Mouse (Mus musculus) cerebellum, postnatal 25 days (tissue): ENCODE measurements at regions not wholly inside any gene's neighbourhood (a gene's known extent, or its start where the extent isn't known, plus 50 kb on each side); places are given as distances from the start of the nearest gene placed in this dataset.

Source experiments
- DNase-seq, 2 experiments: peaks; one replicate each; pipeline ENCODE4 v3.0.0; 2021; ENCODE audit warnings: mixed read lengths in 2 of 2

DNA sequence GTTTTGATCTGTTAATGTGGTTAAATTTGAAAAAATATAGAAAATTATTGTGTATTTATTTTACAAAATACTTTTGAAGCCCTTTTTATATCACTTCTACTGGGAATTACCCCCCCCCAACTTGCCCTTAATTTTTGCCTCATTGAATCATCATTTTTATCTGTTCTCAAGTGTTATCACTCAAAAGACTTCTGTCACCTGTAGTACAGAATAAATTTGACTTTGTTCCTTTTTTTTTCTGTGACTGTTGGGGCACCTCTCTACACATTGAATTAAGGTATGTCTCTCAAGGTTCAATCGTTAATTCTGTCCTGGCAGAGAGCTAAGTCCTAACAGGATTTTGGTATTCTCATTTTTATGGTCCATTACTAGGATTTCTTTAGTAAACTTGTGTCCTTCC lies 1123.0 kb upstream of the Cited2 start:
- no peak for DNase-seq

DNA sequence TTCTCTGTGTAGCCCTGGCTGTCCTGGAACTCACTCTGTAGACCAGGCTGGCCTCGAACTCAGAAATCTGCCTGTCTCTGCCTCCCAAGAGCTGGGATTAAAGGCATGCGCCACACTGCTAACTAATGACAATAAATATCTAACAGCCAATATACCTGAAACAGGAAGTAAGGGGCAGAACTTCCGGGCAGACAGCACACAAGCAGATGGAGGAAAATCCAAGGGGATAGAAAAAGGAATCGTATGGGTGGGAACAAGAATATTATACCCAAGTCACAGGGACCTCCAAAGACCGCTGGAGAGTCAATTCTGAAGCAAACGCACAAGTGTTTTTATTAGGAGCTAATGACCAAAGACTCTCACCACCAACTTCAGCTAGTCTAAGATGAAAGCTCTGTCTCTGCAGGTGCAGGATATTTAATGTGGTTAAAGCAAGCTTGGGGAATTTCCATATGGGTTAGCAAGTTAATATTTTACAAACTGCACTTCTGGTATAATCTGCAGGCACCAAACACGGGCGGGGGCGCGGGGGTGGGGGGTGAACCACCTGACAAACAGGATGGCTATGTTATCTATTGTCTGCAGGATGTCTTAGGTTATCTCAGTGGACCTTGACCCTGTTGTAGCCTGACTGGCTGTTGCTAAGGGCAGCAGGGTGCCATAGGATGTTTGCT lies 1122.3 kb upstream of the Cited2 start:
- no peak for DNase-seq

DNA sequence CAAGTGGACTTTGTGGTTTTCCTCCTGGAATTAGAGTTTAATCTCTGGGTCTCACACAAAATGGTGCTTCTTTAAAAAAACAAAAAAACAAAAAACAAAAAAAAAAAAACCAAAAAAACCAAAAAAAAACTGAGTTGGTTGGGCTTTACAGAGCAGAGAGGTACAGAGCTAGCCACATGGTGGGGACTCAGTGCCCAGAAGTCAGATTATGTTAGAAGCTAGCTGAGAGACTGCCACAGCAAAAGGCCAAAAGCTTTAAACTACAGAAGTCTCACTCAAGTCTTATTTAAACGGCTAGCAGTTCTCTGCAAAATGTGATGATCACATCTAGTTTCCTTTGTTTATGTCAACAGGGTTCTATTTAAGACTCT lies 1121.8 kb upstream of the Cited2 start:
- DNase-seq, result no peak

DNA sequence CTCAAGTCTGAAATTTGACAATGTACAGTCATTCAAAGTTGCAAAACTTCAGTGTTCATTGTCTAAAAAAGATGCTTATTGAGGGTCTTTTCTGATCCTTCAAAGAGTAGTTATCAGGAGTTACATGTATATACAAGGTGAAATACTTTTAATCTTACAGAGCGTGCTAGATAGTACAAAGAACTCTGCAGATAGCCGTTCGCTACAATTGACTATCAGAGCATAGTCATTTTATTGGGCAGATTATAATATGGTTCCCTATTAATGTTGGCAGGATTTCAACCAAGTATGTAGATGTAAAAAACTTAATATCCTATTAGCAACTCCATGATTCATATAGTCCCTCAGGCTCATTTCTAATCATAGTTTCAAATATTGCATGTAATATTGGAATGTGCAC lies 1114.7 kb upstream of the Cited2 start:
- DNase-seq, result no peak

DNA sequence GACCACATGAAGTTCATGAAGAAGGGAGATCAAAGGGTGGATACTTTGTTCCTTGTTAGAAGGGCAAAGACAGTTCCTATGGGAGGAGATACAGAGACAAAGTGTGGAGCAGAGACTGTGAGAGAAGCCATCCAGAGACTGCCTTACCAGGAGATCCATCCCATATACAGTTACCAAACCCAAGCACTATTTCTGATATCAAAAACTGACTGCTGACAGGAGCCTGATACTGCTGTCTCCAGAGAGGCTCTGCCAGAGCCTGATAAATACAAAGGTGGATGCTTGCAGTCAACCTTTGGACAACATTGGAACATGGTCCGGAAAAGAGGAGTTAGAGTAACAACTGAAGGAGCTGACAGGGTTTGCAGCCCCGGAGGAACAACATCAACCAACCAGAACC lies 1104.3 kb upstream of the Cited2 start:
- DNase-seq, result no peak

DNA sequence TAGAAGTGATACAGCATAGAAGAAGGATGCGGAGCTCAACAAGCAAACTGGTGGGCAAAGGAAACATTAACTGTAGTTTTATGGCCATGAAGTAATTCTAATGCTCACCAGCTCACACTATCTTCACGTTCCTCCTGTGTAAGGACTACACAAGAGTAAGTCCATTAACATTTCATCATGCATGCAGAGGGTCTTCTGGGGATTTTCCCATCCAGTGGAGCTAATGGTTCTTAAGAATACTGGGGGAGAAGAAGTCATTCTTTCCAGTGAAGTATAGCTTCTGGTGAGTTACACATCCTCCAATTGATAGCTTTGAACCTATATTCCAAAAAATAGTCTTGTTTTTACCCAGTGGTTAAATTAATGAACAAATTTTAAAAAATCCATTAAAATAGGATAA lies 1103.4 kb upstream of the Cited2 start:
- DNase-seq, result no peak

DNA sequence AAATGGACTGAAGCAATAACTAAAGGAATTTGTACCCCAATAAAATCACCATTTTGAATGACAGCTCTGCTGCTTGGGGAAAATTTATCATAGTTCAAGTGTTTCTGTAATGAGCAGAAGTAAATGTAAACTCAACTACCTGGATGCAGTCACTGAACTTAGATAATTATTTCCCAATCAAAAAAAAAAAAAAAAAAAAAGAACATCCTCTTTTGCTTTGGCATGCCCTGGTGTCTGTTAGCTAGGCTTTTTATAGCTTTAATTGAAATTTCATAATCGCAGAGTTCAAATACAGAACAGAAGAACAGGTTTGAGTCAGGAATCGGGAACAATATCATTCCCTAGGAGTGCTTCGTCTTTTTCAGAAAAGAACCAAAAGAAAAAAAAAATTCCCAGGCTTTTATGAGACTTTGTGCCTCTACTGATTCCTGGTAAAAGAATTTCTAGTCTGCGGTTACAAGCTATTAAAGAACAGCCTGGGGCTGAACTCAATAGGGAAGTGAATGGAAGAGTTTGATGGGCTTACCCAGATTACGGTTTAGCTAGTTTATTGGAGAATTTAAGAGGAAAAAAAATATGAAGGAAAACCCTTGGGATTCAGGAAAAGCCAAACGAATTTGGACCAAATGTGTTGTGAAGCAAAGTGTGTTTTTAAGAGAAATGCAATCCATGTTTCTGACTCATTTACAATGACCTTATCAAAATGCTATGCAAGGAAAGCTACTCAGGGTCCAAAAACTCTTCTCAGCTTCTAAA lies 1102.0 kb upstream of the Cited2 start:
- no peak for DNase-seq

DNA sequence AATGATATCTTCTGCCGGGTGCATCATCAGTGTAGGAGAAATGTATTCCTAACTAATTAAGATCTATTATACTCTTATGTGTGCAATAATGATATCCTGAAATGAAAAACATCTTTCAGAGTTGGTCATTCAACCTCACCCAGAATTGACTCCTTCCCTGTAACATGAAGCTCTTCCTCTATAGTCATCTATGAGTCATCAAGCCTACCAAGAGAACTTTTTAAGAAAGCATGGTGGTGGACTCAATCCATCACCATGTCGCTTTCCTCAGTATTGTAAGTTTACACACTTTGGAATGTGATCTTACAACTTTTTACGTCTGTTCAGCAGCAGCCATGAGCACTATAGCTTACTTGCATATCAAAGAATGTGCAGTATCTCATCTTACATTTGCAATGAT lies 1100.2 kb upstream of the Cited2 start:
- DNase-seq, result no peak

DNA sequence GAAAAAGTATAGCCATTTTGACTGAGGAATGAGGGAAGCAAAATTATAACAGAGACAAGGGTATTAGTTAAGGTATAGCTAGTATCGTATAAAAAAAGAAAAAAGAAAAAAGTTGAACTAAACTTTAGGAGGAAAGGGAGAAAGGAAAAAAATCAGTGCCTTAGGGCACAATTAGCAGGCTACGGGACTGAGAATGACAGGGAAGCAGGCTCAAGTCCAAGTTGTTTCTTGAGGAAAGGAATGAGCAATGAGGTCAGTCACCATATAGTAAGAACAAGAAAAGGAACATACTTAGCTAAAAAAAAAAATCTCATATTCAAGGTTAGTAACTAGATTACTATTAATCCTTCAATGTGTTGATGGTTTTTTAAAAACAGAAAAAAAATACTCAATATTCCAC lies 1089.8 kb upstream of the Cited2 start:
- DNase-seq, result no peak

DNA sequence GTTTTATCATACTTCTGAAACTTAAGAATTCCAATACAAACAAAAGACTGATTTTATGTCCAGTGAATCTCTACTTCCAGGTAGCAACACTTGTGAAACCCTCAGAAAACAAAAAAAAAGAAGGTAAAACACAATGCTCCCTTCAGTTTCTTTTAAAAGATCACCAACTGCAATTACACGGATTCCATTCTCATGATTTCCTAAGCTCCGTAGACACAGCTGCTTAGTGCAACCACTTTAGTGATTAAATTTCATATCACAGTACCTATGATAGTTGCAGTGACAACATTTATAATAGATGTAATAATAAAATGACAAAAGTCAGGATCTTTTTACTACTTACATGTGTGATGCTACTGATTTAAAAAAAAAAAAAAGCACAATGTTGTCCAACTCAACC lies 1087.6 kb upstream of the Cited2 start:
- no peak for DNase-seq

DNA sequence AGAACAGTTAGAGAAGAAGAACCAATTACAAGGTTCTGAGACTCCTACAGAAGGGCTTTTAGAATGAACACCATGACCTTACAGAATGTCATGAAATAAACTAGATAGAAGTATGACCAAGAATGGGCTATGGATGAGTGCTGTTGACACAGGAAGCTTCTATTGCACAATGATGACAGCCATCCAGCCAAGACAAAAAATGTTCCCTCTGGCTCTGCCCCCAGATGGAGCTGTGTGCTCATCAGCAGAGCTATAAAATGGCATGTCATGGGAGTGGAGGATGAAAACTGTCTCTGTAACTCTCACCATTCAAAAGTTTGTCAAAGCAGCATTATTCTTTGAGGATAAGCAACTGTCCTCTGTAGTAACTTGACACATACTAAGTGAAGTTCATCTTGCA lies 1086.0 kb upstream of the Cited2 start:
- DNase-seq, result peak in 1 of 2 experiments; percentile 15

DNA sequence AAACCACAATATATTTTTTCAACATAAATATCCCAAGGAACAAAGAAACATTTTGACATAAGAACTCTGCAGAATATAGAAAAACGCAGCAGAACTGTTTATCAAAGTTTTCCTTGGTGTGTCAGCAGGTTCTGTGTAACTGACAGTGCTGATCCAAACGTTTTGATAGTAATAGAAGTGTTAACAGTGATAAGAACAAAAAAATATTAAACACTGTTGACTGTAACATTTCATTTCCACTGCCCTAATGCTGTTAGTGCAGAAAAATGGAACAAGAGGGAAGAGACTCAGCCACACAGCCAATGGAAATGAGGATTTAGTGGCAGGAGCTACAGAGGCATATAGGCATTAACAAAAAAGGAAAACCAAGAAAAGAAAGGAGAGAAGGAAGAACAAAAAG lies 1084.9 kb upstream of the Cited2 start:
- DNase-seq, result no peak

DNA sequence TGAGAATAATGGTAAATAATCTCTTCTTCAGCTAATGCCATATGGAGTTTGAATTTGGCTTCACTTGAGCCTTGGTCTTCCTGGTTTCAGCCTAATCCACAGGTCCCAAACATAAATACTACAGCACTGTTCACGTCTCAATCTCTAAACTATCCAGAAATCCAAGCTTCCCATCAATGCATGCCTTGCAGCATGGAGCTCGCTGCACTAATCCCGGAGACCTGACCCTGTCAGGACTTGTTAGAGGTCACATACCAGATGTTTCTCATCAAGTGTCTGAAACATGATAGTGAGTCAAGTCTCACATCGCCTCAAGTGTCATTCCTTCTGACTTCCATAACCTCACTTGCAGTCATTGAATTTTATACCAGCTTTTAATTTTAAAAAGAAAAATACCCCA lies 1082.9 kb upstream of the Cited2 start:
- no peak for DNase-seq

DNA sequence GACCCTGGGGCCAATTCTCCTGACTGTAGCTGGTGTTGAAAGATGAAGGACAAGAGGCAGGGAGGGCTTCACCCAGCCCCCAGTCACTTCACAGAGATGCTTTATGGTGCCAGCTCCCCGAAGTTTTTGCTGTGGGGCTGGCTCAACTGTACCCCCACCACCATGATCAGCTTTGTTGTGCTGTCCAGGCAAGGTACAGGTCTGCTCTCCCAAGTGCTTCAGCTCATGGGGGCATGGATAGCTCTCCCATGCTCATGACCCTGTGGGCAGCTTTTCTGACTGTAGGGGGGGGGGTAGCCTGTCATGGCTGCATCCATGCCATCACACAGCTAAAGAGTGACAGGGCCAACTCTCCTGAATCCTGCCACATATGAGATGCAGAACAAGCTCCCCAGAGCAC lies 1072.9 kb upstream of the Cited2 start:
- DNase-seq, result no peak

DNA sequence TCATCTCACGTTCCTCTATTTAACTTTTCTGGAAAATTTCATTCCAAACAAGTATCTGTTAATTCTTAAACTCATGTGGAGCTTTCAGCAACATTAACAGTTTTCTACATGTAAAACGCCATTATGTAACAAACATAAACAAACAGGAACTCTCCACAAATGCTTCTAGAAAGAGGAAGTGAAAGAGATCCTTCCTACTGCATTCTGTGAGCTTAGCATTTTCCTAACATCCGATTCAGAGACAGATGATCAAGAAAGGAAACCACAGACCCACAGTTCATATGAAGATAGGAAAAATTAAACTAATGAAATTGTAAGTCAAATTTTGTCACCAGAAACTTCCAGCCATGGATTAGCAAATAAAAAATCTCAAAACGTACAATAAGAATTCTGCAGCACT lies 1070.6 kb upstream of the Cited2 start:
- no peak for DNase-seq

DNA sequence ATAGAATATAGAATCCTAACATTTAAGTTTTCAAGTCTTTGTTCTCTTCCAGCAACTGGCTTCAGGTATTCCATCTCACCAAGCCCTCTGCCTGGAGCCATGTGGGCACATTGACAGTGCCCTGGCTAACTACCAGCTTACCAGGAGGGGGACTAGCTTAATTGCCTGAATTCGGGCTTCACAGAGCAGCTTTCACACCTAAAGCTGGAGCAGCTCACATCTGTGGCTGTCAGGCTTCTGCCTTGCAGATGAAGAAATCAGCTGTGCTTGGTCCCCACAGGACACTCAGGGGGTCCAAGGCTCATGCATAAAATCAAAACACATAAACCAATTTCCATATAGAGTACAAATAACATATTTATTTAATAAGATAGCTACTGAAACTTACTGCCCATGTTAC lies 1058.5 kb upstream of the Cited2 start:
- peak; percentile 7 to 22 for DNase-seq

DNA sequence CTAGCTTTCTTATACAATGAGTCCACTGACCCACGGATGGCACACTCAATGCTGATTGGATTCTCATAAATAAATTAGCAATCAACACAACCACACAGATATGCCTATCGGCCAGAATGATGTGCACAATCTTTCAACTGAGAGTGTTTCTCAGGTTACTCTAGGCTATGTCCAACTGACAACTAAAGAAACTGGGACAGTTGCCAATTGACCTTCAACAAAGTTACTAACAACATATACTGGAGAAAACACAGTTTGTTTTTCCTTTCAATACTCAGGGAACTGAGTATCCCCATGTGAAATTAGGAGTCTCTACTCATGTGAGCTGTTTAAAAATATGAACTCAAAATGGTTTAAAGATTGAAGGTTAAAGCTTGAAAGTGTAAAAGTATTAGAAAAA lies 1052.7 kb upstream of the Cited2 start:
- no peak for DNase-seq

DNA sequence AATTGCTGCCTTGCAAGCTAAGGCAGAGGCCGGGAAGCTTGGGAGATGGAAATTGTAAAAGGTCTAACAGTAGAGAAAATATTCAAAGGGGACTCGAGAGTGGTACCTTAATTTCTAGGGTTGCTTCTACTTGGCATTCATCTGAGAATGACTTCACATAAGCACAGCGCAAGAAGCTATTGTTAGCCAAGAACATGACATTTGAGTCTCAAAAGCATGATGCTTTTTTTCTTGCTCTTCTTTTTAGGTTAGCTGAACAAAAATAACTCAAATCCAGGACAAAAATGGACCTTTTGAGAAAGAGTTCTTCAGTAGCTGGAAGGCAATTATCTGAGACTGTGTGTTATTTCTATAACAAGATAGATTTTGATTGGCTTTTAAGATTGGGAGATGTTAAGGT lies 1042.0 kb upstream of the Cited2 start:
- DNase-seq, result no peak

DNA sequence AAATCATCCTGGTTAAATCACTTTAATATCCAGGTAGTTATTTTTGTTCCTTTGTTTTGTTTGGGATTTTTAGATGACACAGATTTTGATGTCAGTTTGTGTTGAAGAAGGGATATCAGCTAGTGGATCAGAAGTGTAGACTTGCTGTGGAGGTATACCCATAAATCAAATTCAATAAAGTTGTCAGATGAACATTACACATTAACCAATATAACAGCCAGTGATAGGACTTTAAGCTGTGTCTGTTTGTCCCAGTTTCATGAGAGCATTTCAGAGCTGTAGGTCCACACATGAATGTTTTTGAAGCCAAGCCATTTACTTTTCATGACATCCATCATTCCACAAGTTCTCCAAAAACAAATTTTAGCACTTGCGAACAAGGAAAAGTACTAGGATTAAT lies 1037.7 kb upstream of the Cited2 start:
- no peak for DNase-seq

DNA sequence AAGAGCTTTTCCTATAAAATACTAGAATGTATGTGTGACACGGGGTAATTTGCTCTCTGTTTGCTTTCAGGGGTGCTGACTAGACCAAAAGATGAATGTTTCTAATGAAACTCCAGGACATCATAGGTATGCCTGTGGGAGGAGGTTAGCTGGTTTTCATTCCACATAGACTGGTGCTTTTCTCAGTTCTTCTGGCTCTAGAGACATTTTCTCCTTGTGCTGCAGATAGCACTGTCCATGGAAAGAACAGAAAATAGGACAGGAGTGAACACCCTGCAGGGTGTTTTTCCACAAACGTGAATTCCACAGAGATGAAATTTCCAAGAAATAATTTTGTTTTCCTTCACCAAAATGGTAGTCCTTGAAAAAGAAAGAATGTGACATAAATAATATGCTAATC lies 1016.0 kb upstream of the Cited2 start:
- DNase-seq, result no peak

DNA sequence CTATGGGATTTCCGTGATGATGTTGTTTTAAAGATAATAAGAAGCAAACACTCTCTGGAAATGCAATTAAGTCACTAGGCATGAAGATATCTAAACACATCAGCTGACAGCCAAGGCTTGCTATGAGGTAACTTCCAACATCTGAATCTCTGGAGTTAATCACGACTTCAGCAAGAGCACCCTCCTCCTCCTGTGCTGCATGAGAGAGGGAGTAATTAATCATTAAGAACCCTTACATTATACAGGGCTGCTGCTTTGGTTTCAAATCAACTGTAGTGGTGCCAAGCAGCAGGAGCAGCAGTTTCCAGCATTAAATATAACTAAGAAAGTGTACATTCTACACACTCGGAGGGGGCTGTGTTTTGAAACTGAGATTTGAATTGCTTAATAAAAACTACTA lies 1009.9 kb upstream of the Cited2 start:
- no peak for DNase-seq

DNA sequence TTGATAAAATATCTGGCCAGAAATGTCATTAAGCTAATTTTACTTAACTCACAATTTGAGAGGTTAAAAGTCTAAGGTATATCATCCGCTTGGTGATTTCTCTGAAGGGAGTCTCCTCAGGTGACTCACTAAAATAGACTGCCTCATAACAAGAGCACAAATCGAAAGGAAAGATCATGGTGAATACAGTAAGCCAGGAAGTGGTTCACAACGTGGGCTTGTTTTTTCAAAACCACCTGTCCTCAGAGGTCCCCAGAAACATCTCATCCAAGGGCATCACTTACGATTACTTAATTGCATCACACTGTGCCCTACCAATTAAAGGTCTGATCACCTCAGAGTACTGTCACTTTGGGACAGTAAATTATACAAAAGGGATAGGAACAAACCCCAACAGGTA lies 1009.0 kb upstream of the Cited2 start:
- DNase-seq, result no peak

DNA sequence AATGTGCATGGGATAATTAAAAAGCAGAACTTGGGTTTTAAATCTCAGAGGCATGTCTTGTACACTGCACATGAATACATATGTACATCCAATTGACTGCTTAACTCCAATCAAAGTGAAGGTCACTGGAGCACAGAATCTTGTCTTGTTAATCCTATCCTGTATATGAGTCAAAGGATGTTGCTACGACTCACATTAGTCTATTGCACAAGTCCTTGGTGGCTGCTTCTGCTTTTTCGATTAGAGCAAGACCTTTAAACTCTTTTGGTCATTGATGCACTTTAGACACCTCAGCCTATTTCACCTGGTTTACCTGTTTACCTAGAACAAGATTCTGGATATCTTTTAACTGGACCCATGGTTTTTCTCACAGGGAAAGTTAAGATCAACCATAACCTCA lies 1008.5 kb upstream of the Cited2 start:
- DNase-seq, result no peak

DNA sequence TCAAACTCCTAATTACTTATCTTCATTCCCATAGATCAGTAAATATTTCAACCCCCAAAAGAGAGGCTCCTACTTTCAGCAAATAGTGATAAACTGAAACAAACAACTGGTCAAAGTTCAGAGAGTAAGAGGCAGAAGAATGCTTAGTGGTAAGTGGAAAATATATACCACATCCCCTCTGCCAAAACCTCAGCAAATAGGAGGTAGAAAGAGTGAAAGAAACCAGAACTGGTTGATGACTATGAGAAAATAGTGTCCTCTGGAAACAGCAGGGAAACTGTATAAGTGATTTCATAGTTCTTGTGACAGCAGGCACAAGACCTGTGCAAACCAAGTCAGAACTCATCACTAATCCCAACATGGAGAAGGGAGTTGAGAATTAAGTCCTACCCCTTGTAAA lies 980.8 kb upstream of the Cited2 start:
- no peak for DNase-seq

DNA sequence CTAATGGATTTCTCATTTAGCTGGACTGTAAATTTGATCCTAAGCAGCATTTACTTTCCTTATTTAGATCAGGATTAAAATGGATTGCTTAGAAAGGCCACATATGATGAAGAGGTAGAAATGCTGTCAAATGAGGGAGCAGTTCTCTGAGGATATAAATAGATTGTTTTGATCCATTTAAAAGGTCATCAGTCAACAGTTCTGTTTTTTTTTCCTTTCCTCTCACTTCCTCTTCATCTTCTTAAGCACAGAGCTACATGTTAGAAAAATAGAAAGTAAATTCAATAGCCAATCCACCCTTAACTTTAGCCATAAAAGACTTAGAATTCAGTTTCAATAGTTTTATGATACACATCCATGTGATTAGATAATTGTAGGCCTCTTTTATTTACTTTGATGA lies 971.5 kb upstream of the Cited2 start:
- DNase-seq, result no peak
